Comparison of ENCODE assay signal across 8 mouse cellular contexts in the genomic region with DNA sequence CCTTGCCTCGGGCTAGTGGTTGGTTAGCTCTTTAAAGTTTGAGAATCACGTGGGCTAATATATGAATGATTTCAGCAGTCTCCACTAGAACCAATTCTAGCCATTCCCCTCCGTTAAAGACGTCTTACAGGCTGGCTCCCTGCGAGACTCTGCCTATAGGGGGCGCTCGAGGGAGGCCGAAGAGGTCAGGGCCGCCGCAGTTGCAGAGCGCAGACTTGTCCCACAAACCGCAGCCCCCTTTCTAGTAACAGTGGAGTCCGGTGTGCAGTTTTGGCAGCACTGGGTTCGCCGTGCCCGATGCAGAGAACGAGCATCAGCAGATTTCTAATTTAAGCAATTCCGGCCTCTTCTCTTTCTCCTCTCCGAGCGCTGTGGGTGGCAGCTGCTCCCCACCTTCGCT. TPM values are rescaled to one million over a fixed set of nuclear protein-coding genes. Genes with fewer than 3 reads are reported as not detected.
A peak's percentile ranks its signal among the peaks of the same experiment; 100 is the strongest.
DNase-seq lines count a peak whose midpoint lies in the region; ATAC-seq lines count a peak whose summit lies in the region.

No protein-coding gene starts in this region.

- peak overlapping the region; percentile 30 for H3K4me2 ChIP-seq in forebrain, embryonic 15.5 days (replicated peaks)
- H3K4me2 ChIP-seq in hindbrain, embryonic 12.5 days (replicated peaks) = peak overlapping the region; percentile 38

- peak; percentile 84 for DNase-seq in R1 (ENCODE audit: low read depth, low spot score)
- DNase-seq in cerebellum, adult 18-20 months = peak; percentile 73 to 75
- DNase-seq in left cerebral cortex, postnatal 36 days (ENCODE audit: low spot score in 2 of 2) = peak; percentile 48 to 55
- peak; percentile 43 for DNase-seq in right cerebral cortex, postnatal 25 days
- peak; percentile 44 to 60 for DNase-seq in urinary bladder, postnatal 36 days (ENCODE audit: low spot score in 2 of 2)

- 10% methylated on average over 21 of the region's 21 CpGs for WGBS in forebrain, embryonic 15.5 days
- 9% methylated on average over 21 of the region's 21 CpGs for WGBS in hindbrain, embryonic 12.5 days

- H3K36me3 ChIP-seq in forebrain, embryonic 15.5 days = no peaks in the 10 kb centered on the region
- no peaks in the 10 kb centered on the region for H3K36me3 ChIP-seq in hindbrain, embryonic 12.5 days

- peak overlapping the region; percentile 3; the same call in 1 of the 2 replicates for H3K4me3 ChIP-seq in forebrain, embryonic 15.5 days
- no peak overlapping the region for H3K4me3 ChIP-seq in hindbrain, embryonic 12.5 days

- intact Hi-C loops in left cerebral cortex, postnatal 36 days (cut with DNase I) = loop anchor here (5.0 kb wide), 1 partner anchor 55 kb away; no protein-coding TSS in a partner anchor

- no peak for ATAC-seq in forebrain, embryonic 15.5 days (replicated peaks)
- no peak for ATAC-seq in hindbrain, embryonic 12.5 days (ENCODE audit: low FRiP score)
- ATAC-seq in megakaryocyte progenitor cell, adult 5-6 weeks (replicated peaks; ENCODE audit: poor library complexity) = peak; percentile 54

- no peaks in the 10 kb centered on the region for H3K27me3 ChIP-seq in forebrain, embryonic 15.5 days
- peaks cover 15% of the 10 kb centered on the region for H3K27me3 ChIP-seq in hindbrain, embryonic 12.5 days

- H3K27ac ChIP-seq in forebrain, embryonic 15.5 days (replicated peaks) = no peak overlapping the region
- no peak overlapping the region for H3K27ac ChIP-seq in hindbrain, embryonic 12.5 days

- no peaks in the 10 kb centered on the region for H3K9me3 ChIP-seq in forebrain, embryonic 15.5 days
- no peaks in the 10 kb centered on the region for H3K9me3 ChIP-seq in hindbrain, embryonic 12.5 days (replicated peaks)

- H3K9ac ChIP-seq in forebrain, embryonic 15.5 days (replicated peaks) = no peak overlapping the region
- no peak overlapping the region for H3K9ac ChIP-seq in hindbrain, embryonic 12.5 days

- peaks cover 16% of the 10 kb centered on the region for H3K4me1 ChIP-seq in forebrain, embryonic 15.5 days
- peaks cover 17% of the 10 kb centered on the region for H3K4me1 ChIP-seq in hindbrain, embryonic 12.5 days

RNA-seq across cellular contexts. Expression of a gene that starts 52.6 kb away (rescaled TPM):
- 201 and 205 TPM in 2 replicates for polyA plus RNA-seq in forebrain, embryonic 15.5 days (2015; fragmentation: Nextera tagmentation; extraction: Ambion mirVana)
- 231 and 248 TPM in 2 replicates for polyA plus RNA-seq in hindbrain, embryonic 12.5 days (2016; fragmentation: Nextera tagmentation; extraction: Ambion mirVana)
- total RNA-seq in left cerebral cortex, postnatal 36 days (2021) = 100 to 1,000 TPM in 1 of 2 experiments, 10 to 100 TPM in 1; 94.5 to 120 TPM
- total RNA-seq in megakaryocyte progenitor cell, adult 5-6 weeks (2015) = 103 and 107 TPM in 2 replicates
- 108 and 138 TPM in 2 replicates for total RNA-seq in megakaryocyte progenitor cell, adult 5-6 weeks (2017)
